Mouse (Mus musculus) megakaryocyte, embryonic 14.5 days (primary cell): ENCODE data around the gene Selenon.

Experiments
- FLI1 ChIP-seq: IDR thresholded peaks from 2 replicates; pipeline ENCODE4 v1.6.1; 2012; ENCODE audit warnings: low read length, inconsistent platforms, mixed read lengths
- GATA1 ChIP-seq: IDR thresholded peaks from 3 replicates; pipeline ENCODE4 v1.6.1; 2012; ENCODE audit warnings: mixed read lengths, low read length, inconsistent platforms, borderline replicate concordance

- TF ChIP-seq GATA1, result no peak
- no peak for TF ChIP-seq FLI1
Measured at GRCm38 (mm10) chr4:134514309-134514930, 37.5 kb downstream of the Selenon start.
